16 mouse cellular contexts compared by ENCODE assay signal in genomic region chr5:110424204-110424603, GRCm38 (mm10).
"Had no signal": no experiment of that assay in that cellular context is flagged by ENCODE, and none has a peak within 500 bp of the region (broad histone marks: within the 10 kb centered on the region; RNA-seq: fewer than 3 reads in every experiment).

No protein-coding gene starts in this region.

- H3K36me3 ChIP-seq: lung, embryonic 15.5 days; neural tube, embryonic 12.5 days had no signal

- DNase-seq: liver, postnatal 0 days; lung, adult 2 months; lung, postnatal 14 days; lung, postnatal 36 days; midbrain, embryonic 14.5 days; right cerebral cortex, postnatal 14 days; thymus, adult 18-20 months; thymus, postnatal 14 days; thymus, postnatal 36 days had no signal

- H3K9me3 ChIP-seq: lung, embryonic 15.5 days; megakaryocyte, embryonic 14.5 days; neural tube, embryonic 12.5 days had no signal

- H3K4me3 ChIP-seq: lung, embryonic 15.5 days; megakaryocyte, embryonic 14.5 days; neural tube, embryonic 12.5 days had no signal

- H3K4me1 ChIP-seq: lung, embryonic 15.5 days; neural tube, embryonic 12.5 days had no signal

- ATAC-seq: liver, postnatal 0 days; lung, postnatal 0 days; midbrain, embryonic 16.5 days had no signal

- H3K27me3 ChIP-seq: lung, embryonic 15.5 days; megakaryocyte, embryonic 14.5 days had no signal

- H3K4me2 ChIP-seq: lung, embryonic 15.5 days; midbrain, embryonic 11.5 days; neural tube, embryonic 12.5 days had no signal

- H3K9ac ChIP-seq: liver, postnatal 0 days; lung, embryonic 15.5 days; neural tube, embryonic 12.5 days had no signal

- H3K27ac ChIP-seq: lung, embryonic 15.5 days; macrophage; neural tube, embryonic 12.5 days had no signal
